Mouse (Mus musculus) embryo, embryonic 9.5 days (tissue): Measurements from ENCODE around the gene Snx21.
"Not testable (repeated sequence)": the region's sequence is repeated elsewhere in the genome, so short reads cannot be mapped to it uniquely, and the experiment has no call there.

ENCODE experiments used
- DNase-seq: peaks from one replicate; pipeline ENCODE4 v3.0.0-alpha.2; 2017; ENCODE audit errors: extremely low spot score

Gene Snx21

DNA sequence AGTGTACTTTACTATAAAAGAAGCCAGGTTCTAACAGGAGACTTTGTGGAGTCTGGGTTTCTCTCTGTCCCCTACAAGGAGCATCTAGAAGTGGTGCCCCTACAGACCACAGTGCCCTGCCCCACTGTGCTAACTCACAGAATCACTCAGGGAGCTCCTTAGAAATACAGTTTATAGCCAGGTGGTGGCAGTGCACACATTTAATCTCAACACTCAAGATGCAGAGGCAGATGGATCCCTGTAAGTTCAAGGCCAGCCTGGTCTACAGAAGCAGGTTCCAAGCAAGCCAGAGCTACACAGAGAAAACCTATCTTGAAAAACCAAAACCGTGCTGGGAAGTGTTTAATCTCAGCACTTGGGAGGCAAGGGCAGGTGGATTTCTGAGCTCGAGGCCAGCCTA lies 8.1 kb downstream of the Snx21 start:
- no peak for DNase-seq

DNA sequence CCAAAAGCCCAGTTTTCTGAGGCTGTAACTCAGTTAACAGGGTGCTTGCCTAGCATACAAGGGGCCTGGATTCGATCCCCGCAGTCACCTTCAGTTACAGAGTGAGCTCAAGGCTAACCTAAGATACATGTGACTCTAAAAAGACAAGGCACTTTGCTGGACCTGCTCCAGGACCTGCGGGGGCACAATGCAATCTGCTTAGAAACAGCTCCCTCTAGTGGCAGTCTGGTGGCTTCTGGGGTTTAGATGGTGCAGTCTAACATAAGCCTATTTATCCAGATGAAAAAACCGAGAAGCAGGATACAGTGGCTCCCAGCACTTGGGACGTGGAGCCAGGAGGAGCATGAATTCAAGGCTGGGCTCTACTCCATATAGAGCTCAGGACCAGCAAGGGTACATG lies 8.7 kb downstream of the Snx21 start:
- DNase-seq = peak; percentile 74

DNA sequence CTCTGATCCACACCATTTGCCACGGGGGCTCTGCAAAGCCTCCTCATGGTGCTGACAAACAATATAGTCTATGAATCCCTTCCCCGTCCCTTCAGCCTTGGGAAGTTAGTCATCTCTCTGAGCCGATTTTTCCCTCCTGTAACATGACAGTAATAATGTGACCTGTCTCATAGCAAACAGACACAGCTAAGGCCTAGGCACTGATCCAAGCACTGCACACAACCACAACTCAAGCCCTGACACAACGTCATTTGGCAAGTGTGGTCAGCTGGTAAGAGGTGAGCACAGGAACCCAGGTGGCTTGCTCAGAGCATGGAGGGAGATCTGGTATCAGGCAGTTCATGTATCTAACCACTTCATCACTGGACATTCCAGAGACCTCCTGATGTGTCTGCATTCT lies 10.2 kb downstream of the Snx21 start:
- no peak for DNase-seq

DNA sequence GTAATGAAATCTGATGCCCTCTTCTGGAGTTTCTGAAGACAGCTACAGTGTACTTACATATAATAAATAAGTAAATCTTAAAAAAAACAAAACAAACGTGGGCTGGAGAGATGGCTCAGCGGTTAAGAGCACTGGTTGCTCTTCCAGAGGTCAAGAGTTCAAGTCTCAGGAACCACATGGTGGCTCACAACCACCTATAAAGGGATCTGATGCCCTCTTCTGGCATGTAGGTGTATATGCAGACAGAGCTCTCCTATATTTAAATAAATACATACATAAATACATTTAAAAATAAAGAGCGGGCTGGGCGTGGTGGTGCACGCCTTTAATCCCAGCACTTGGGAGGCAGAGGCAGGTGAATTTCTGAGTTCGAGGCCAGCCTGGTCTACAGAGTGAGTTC lies 12.9 kb downstream of the Snx21 start:
- DNase-seq = not testable (repeated sequence)

DNA sequence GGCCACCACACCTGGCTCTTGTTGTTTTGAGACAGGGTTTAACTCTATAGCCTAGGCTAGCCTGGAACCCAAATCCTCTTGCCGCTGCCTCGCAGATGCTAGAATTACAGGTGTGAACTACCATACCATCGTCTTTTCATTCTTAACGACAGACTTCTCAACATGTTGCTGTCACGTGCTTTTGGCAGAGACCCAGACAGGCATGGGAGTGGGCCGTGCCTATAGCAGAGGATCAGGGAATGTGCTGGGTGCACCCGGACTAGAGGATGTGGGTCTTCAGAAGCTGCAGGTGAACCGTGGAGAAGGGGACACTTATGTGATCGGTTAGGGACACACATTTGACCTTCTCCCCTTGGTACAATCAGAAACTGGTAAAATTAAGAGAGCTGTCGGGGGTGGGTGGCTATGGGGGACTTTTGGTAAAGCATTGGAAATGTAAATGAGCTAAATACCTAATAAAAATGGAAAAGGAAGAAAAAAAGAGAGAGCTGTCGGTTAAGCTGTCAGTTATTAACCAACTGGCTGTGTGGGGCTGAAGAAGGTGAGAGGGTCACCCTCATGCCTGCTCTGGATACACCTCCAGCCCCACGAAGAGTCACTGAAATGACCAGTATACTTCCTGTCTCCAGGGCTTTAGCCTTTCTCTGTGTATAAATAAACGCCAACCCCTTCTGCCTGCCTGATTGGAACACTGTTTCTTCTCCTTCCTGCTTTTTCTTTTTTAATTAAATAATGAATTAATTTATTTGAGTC lies 14.8 kb downstream of the Snx21 start:
- DNase-seq = no peak

DNA sequence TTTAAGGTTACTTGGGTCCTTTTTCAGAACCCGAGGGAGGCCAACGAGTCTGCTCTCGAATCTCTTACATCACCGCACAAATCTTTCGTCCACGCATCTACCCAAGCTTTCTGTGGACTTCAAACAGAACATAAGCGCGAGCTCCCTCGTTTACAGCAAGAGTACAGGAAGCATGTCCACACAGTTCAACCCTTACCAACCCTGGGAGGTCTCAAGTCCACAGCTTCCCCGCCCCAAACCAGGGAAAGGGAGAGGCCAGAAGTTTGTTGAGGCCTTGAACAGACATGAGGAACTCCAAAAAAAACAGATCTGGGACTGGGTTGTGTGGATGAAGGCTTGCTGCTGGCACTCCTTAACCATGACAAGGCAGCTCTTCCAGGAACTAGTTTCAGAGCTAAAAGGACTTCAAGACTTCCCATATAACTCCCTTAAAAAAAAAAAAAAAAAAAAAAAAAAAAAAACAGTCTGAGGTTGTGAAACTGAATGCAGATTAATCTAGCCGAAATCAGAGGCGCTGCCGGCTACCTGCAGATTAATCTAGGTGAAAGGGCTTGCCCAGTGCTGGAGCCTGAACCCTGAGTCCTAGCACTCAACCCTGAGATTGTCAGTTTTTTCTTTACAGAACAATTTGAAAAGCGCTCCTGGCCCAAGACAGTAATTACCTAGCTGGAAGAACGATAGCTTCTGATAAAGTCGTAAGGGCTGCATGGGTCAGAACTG lies 17.7 kb downstream of the Snx21 start:
- no peak for DNase-seq

DNA sequence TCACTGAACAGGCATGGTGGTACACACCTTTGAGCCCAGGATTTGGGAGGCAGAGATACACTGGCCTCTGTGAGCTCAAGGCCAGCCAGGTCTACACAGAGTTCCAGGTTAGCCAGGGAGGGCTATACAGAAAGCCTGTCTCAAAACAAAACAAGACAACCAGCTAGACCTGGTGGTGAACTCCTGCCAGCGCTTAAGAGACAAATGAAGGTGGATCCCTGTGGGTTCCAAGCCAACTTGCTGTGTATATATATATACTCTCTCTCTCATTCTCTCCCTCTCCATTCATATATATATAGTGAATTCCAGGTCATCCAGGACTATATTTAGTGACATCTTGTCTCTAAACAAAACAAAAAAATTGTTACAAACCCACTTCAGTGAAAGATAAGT lies 18.3 kb downstream of the Snx21 start:
- no peak for DNase-seq

DNA sequence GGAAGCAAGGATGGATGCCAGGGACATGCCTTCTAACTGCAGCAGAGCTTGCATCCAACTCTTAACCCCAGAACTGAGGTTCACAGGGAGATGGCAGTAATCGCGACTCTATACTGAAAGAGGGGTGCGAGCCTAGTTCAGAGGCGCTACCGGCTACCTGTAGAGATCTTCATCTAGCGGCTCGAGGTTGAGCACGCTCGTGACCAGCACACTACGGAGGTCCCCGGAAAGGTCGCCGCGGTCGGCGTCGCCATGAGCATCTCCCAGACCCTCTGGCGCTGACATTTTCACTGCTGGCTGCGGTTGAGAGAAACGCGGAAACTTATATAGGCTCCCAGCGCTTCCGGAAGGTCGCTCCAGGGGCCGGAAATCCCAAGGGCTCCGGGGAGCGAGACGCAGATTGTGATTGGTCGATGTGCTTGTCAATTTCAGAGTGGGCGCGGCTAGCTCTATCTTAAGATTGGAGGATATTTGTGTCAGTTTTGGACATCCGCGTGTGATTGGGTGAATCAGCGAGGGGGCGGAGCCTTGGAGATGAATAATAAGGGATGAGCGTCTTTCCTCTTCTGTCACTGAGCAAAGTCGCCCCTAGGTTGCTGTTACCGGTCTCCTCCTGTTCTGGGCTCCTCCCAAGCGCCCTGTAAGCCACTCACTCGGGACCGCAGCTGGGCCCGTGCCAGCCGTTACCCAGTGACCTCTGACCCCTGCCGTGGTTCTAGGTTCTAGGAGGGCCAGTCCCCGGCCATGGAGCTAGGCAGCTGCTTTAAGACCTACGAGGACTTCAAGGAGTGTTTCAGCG lies 19.1 kb downstream of the Snx21 start, which contains the start of the genes Acot8 and Zswim3:
TSS of gene Acot8 (minus strand) at position 350 of the 799 bp plus-strand sequence.
TSS of gene Zswim3 (plus strand) at position 566 of the 799 bp plus-strand sequence.
- peak; percentile 99 for DNase-seq

DNA sequence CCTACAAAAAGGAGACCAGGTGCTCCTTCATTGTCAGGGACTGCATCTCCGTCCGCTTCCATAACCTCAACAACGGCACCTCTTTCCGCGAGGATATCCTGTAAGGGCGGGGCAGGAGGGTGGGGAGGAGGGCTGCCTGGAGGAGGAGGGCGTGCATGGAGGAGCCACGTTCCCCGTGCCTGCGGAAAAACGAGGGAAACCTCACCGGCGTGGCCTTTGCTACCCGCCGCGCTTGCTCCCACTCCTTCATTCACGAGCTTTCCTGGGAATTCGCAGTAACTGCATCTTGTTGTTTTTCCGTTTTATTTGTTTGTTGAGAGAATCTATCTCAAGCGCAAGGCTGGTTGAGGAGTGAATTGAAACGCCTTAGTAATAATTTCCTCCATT lies 19.7 kb downstream of the Snx21 start:
- DNase-seq = no peak

DNA sequence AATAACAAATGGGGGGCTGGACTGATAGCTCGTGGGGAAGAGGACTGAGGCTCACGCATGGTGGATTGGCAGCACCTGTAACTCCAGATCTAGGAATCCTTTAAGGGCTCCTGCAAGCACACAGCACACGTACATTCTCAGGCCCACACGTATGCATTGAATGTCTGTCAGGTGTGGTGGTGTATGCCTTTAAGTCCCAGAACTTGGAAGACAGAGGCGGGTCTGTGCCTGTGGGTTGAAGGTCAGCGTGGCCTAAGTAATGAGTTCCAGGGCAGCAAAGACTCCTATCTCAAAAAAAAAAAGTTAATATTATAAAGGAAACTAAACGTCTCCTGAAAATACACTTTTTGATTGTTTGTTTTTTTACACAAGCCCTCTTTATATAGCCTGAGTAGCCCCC lies 21.0 kb downstream of the Snx21 start:
- no peak for DNase-seq

DNA sequence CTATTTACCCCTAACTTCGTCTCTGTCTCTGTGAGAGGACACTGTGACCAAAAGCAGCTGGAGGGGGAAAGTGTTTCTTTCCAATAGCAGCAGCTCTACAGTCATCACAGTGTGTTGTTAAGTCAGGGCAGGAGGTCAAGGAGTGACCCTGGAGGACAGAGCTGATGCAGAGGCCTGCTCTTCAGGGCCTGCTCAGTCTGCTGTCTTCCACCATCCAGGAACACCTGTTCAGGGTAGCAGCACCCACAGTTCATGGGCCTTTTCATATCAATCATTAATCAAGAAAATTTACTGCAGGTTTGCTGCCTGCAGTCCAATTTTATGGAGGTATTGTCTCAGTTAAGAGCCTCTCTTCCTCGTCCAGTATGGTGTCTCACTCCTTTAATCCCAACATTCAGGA lies 27.9 kb downstream of the Snx21 start:
- no peak for DNase-seq

DNA sequence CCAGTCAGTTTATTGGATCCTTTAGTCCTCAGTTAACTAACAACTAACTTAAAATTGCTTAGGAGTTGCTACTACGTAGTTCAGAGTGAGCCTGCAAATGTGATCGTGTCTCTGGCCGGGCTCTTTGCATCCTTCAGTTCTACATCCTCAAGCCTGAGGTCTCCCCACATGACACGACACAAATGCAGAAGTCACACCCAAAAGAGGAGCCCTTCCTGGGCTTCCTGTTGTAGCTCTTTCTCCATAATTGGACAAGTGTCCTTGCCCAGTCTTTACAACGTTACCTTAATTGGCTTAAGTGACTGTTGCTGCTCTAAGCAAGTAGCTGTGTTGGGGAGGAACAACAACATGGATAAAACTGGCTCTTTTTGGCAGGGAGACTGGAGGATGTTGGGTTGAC lies 29.7 kb downstream of the Snx21 start:
- no peak for DNase-seq

DNA sequence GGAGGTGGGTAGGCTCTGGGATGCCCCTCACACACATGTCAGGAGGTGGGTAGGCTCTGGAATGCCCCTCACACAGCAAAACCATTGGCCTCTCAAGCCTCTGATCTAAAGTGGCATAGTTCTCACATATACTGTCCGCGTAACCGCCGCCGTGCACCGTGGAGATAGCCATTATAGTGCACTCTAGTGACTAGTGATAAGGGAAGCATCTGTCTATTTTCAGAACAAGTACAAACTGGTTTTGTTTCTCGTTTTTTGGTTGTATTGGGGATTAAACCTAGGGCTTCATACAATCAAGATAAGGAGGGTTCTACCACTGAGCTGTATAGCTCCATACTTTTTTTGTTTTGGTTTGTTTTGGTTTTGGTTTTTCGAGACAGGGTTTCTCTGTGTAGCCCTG lies 30.2 kb downstream of the Snx21 start:
- no peak for DNase-seq

DNA sequence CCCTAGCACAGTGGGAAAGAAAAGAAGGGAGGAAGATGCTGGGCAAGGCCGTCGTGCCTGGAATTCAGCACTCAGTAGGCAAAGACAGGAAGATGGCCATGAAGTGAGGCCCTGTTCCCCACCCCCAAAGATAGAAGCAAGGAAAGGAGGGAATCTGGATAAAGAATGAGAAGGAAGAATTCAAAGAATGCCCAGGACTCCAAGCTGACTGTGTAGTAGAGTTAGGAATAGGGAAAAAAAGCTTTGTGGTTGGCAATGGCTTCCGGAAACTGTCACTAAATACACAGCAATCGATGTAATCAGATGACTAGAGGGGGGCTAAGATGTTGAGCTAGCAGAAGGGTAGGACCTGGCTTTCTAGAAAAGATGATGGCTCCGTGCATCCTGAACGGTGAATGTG lies 31.6 kb downstream of the Snx21 start:
- no peak for DNase-seq

DNA sequence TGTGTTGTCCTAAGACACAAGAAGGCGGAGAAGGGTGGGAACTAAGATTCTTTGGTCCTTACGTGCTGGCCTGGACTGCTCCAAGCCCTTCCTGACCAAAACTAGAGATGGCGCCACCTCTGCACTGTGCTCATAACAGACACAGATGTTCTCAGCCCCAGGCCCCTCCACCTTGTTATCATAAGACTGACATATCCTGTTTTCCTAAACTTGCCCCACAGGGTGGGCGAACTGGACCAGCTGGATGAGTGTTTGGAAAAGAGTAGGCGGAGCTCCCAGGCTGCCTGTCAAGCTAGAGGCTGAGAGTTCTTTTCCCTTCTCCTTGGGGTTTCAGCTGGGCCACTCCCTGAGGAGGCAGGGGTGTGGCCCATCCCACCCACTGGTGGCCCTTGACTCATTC lies 32.1 kb downstream of the Snx21 start:
- peak; percentile 47 for DNase-seq

DNA sequence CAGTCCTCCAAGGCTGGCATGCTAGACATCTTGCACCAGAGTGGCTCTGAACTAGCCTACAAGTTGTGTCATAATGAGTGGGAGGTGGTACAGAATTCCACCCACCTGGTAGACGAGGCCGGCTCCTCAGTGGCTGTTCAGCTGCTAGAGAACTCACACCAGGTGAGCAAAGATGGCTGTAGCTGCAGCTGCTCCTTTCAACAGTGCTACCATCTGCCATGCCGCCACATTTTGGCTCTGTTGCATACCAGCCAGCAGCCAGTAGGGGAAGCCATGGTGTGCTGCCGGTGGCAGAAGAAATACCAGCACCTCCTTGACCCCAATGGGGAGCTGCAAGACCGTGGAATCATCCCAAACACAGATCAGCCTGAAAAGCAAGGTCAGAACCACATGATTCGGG lies 35.4 kb downstream of the Snx21 start:
- no peak for DNase-seq

DNA sequence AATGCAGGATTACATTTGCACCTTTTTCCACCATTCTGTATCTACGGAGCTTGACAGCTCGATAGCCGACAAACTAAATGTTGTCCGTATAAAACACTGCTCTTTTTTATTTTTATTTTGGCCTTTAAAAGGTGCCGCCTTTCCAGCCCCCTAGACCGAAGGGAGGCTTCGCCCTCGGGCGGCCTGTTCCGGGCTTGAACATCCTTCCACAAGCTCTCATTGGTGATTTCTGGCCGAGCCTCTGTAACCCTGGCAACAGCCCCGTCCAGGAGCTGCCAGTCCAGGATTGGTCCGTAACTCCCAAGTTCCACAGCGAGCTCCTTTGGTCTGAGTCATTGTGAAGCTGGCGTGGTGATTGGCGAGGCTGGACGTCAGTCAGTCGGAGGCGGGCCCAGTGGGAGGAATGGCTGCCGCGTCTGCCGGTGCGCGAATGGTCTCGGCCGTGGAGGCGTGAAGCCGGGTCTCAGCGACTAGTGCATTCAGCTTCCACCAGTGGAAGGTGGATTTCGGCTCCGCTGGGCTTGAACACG lies 37.1 kb downstream of the Snx21 start, which contains the start of gene Zswim1:
TSS of gene Zswim1 (plus strand) at position 51 of the 530 bp plus-strand sequence.
- peak; percentile 100 for DNase-seq

DNA sequence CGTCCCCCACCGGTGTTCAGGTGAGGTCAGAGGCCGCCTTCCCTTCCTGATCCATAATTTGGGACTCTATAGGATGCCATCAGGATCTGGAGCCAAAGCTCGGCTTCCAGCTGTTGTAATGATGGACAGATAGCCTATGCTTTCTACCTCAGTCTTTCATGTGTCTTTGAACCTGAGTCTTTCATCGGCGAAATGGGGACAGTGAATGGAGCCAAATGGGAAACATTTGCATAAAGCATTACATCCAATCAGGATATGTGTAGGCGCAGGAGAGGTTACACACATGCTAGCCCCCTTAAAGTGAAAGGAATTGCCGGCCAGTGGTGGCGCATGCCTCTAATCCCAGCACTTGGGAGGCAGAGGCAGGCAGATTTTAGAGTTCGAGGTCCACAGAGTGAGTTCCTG lies 37.6 kb downstream of the Snx21 start:
- no peak for DNase-seq

DNA sequence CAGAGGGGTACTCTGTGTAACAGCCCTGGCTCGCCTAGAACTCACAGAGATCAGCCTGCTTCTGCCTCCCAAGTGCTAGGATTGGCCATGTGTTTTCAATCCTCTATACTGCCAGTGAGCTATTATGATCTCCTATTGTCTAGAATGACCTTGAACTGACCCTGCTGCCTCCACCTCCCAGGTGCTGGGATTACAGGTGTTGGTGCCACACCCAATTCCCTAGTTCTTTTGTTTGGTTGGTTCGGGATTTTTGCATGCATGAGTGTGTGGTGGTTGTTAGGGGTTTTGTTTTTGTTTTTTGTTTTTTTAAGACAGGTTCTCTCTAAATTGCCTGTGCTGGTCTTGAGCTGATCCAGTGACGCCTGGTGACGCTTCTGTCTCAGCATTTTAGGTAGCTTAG lies 38.3 kb downstream of the Snx21 start:
- DNase-seq = no peak

DNA sequence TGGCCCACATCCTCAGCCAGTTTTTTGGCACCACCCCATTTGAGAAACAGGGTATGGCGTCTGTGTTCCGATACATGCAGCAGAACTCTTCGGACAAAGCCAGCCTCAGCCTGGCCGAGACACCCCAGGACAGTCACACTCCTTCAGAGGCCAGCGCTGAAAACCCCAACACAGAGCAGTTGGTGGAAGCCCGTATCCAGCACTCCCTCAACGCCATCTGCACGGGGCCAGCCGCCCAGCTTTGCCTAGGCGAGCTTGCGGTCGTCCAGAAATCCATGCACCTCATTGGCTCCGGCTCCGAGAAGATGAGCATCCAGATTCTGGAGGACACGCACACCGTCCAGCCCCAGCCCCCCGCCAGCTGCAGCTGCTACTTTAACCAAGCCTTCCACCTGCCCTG lies 39.9 kb downstream of the Snx21 start:
- no peak for DNase-seq

DNA sequence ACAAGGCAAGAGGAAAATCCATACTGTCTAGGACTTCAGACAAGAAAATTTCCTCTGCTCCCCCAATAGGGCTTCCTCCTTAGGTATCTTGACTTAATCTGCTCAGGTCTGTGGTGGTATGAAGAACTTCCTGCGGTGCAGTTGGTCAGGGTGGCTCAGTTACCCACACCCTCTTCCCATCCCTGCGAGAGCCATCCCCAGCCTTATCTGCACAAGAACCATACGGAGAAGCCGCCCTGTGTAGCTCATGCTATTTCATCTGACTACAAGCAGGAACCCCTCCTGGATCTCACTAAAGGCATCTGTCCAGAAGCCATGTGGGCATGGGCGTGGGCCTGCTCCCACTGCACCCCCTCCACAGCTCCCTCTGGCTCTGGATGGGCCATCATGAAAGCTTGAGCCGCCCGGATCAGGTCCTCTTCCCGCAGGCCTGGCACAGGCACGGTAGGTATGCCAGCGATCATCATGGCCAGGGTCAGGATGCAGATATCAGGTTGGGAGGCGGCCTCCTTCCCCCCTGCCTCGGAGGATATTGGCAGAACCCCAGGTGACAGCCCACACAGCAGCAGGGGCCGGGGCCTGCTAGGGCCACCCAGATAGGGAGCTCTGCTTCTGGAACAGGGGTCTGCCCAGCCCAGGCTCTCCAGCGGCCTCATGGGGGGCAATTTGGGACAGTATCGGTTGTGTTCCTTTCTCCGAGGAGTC lies 41.7 kb downstream of the Snx21 start:
- no peak for DNase-seq

DNA sequence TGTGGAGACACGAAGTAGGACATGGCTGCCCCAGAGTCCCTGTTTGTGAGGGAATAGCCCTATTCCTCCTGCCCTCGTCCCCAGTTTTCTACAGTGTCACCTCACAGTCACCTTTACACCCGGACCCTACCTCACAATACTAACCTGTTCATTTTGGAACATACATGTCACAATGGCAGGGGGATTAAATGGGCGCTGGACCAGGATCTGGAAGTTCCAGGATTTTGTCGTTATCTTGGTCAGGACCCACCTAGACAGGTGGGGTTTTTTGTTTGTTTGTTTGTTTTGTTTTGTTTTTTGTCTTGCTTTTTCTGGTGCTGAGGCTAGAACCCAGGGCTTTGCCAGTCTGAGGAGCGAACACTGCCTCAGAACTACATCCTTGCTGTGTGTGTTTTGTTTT lies 42.8 kb downstream of the Snx21 start, which contains the start of gene Spata25:
TSS of gene Spata25 (minus strand) at position 101 of the 400 bp plus-strand sequence.
- no peak for DNase-seq
